Mouse (Mus musculus) G1E (cell line): Measurements from ENCODE around the gene Procr. TPM values are rescaled to one million over a fixed set of nuclear protein-coding genes. Genes with fewer than 3 reads are reported as not detected.

ENCODE experiments used
- ATAC-seq: 2 replicates; pipeline ENCODE4 v1.8.0; 2016; ENCODE audit warnings: mild to moderate bottlenecking; ENCODE audit not compliant: insufficient number of reproducible peaks, poor library complexity, low FRiP score, severe bottlenecking; ENCODE audit errors: extremely low read depth
- DNase-seq: peaks from one replicate; pipeline ENCODE4 v3.0.0; 2012; ENCODE audit warnings: low spot score
- H3K27me3 ChIP-seq: 2 replicates; pipeline ENCODE4 v1.6.1; 2012; ENCODE audit warnings: mild to moderate bottlenecking, low read length, inconsistent platforms; ENCODE audit not compliant: insufficient read depth
- H3K36me3 ChIP-seq: replicated peaks from 2 replicates; pipeline ENCODE3; 2012; ENCODE audit warnings: mild to moderate bottlenecking, inconsistent platforms
- H3K4me1 ChIP-seq: 2 replicates; pipeline ENCODE4 v1.6.1; 2012; ENCODE audit warnings: low read depth, low read length, inconsistent platforms, mixed read lengths; ENCODE audit not compliant: insufficient read depth
- H3K4me3 ChIP-seq: 2 replicates; pipeline ENCODE4 v1.5.1; 2012; ENCODE audit warnings: low read depth, mild to moderate bottlenecking, inconsistent platforms, low read length, moderate library complexity, mixed read lengths
- H3K9me3 ChIP-seq: replicated peaks from 2 replicates; pipeline ENCODE4 v1.6.1; 2012; ENCODE audit warnings: inconsistent platforms
- CTCF ChIP-seq: IDR thresholded peaks from 2 replicates; pipeline ENCODE4 v1.5.1; 2012; ENCODE audit warnings: low read depth, low read length, inconsistent platforms, mixed read lengths
- GATA1 ChIP-seq: IDR thresholded peaks from 2 replicates; pipeline ENCODE4 v1.6.1; 2012; ENCODE audit warnings: borderline replicate concordance, low read length, inconsistent platforms, mixed read lengths
- GATA2 ChIP-seq: IDR thresholded peaks from 2 replicates; pipeline ENCODE4 v1.6.1; 2012; ENCODE audit warnings: low read depth, low read length, inconsistent platforms, borderline replicate concordance
- POLR2AphosphoS5 ChIP-seq: IDR thresholded peaks from 2 replicates; pipeline ENCODE4 v1.6.1; 2012; ENCODE audit warnings: low read depth, low read length, inconsistent platforms; ENCODE audit not compliant: insufficient replicate concordance
- TAL1 ChIP-seq: conservative IDR thresholded peaks from 2 replicates; pipeline ENCODE4 v1.6.1; 2012; ENCODE audit warnings: low read depth, low read length, inconsistent platforms, mixed read lengths
- polyA plus RNA-seq: library from polyadenylated mRNA; stranded (reverse); fragments of >175 nt; gene quantifications from 2 replicates; pipeline ENCODE4 v1.2.3, GENCODE M21; 2012
- total RNA-seq, 2 experiments: library from RNA; stranded (forward) in 1 of 2; stranded (reverse) in 1 of 2; fragments of 200-1000 nt in 1 of 2; fragments of >200 nt in 1 of 2; fragmentation: Nextera tagmentation in 1 of 2; gene quantifications; 2 replicates each; pipeline ENCODE4 v1.2.3; 2014 to 2017

Procr gene
- total and polyA plus RNA-seq, 3 experiments = 0.15 to 1.5 TPM; not detected in 1

GRCm38 (mm10) chr2:155804053-155804452 is 53.1 kb downstream of the Procr start:
- Histone ChIP-seq H3K4me3 (no peak overlapping the region), H3K27me3 (peaks cover 58% of the 10 kb centered on the region), H3K4me1 (no peaks in the 10 kb centered on the region; the same call in 1 of the 2 replicates), H3K9me3 (no peaks in the 10 kb centered on the region), H3K36me3 (no peaks in the 10 kb centered on the region)
- no peak for ATAC-seq
- no peak for DNase-seq
- TF ChIP-seq GATA2 (no peak), CTCF (no peak), POLR2AphosphoS5 (no peak), GATA1 (no peak), TAL1 (no peak)

Other genes with a start within 250 kb of the Procr start
- gene Acss2, start 233.2 kb upstream of the Procr start, total RNA-seq (2014; fragmentation: Nextera tagmentation) = 56.9 and 66.9 TPM in 2 replicates
- 69.8 and 78.6 TPM in 2 replicates for gene Acss2, start 233.2 kb upstream of the Procr start, total RNA-seq (2017)
- 32.9 and 42.0 TPM in 2 replicates for gene Acss2, start 233.2 kb upstream of the Procr start, polyA plus RNA-seq
- gene Ggt7, start 232.9 kb upstream of the Procr start, total RNA-seq (2014; fragmentation: Nextera tagmentation) = not detected in 2 replicates
- not detected in 2 replicates for gene Ggt7, start 232.9 kb upstream of the Procr start, total RNA-seq (2017)
- not detected in 2 replicates for gene Ggt7, start 232.9 kb upstream of the Procr start, polyA plus RNA-seq
- gene Gss, start 158.3 kb upstream of the Procr start, total RNA-seq (2014; fragmentation: Nextera tagmentation) = 7.3 and 10.6 TPM in 2 replicates
- 22.0 and 25.7 TPM in 2 replicates for gene Gss, start 158.3 kb upstream of the Procr start, total RNA-seq (2017)
- gene Gss, start 158.3 kb upstream of the Procr start, polyA plus RNA-seq = 14.6 and 16.5 TPM in 2 replicates
- 2.3 and 2.4 TPM in 2 replicates for gene Myh7b, start 139.9 kb upstream of the Procr start, total RNA-seq (2014; fragmentation: Nextera tagmentation)
- 1.4 and 1.7 TPM in 2 replicates for gene Myh7b, start 139.9 kb upstream of the Procr start, total RNA-seq (2017)
- 8.3 and 11.1 TPM in 2 replicates for gene Myh7b, start 139.9 kb upstream of the Procr start, polyA plus RNA-seq
- 104 and 110 TPM in 2 replicates for gene Trpc4ap, start 58.7 kb upstream of the Procr start, total RNA-seq (2014; fragmentation: Nextera tagmentation)
- gene Trpc4ap, start 58.7 kb upstream of the Procr start, total RNA-seq (2017) = 57.4 and 60.9 TPM in 2 replicates
- 80.5 and 82.2 TPM in 2 replicates for gene Trpc4ap, start 58.7 kb upstream of the Procr start, polyA plus RNA-seq
- gene Edem2, start 21.6 kb upstream of the Procr start, total RNA-seq (2014; fragmentation: Nextera tagmentation) = 36.9 and 42.3 TPM in 2 replicates
- 33.8 and 36.8 TPM in 2 replicates for gene Edem2, start 21.6 kb upstream of the Procr start, total RNA-seq (2017)
- gene Edem2, start 21.6 kb upstream of the Procr start, polyA plus RNA-seq = 38.3 and 48.3 TPM in 2 replicates
- not detected in 2 replicates for gene Gm17581, start 15.3 kb upstream of the Procr start, total RNA-seq (2014; fragmentation: Nextera tagmentation)
- not detected in 2 replicates for gene Gm17581, start 15.3 kb upstream of the Procr start, total RNA-seq (2017)
- not detected in 2 replicates for gene Gm17581, start 15.3 kb upstream of the Procr start, polyA plus RNA-seq
- not detected in 2 replicates for gene Mmp24, start 24.2 kb downstream of the Procr start, total RNA-seq (2014; fragmentation: Nextera tagmentation)
- 0.05 and 0.12 TPM in 2 replicates for gene Mmp24, start 24.2 kb downstream of the Procr start, total RNA-seq (2017)
- gene Mmp24, start 24.2 kb downstream of the Procr start, polyA plus RNA-seq = not detected in 2 replicates
- gene BC029722, start 68.3 kb downstream of the Procr start, total RNA-seq (2014; fragmentation: Nextera tagmentation) = 9.2 and 12.8 TPM in 2 replicates
- gene BC029722, start 68.3 kb downstream of the Procr start, total RNA-seq (2017) = 19.0 and 20.4 TPM in 2 replicates
- 36.3 and 45.0 TPM in 2 replicates for gene BC029722, start 68.3 kb downstream of the Procr start, polyA plus RNA-seq
- gene Eif6, start 75.8 kb downstream of the Procr start, total RNA-seq (2014; fragmentation: Nextera tagmentation) = 261 and 324 TPM in 2 replicates
- gene Eif6, start 75.8 kb downstream of the Procr start, total RNA-seq (2017) = 91.5 and 148 TPM in 2 replicates
- gene Eif6, start 75.8 kb downstream of the Procr start, polyA plus RNA-seq = 251 and 369 TPM in 2 replicates
- not detected in 2 replicates for gene Fam83c, start 83.7 kb downstream of the Procr start, total RNA-seq (2014; fragmentation: Nextera tagmentation)
- gene Fam83c, start 83.7 kb downstream of the Procr start, total RNA-seq (2017) = 0.22 TPM in 1 of 2 replicates, not detected in the other
- gene Fam83c, start 83.7 kb downstream of the Procr start, polyA plus RNA-seq = not detected in 2 replicates
- 27.8 and 29.9 TPM in 2 replicates for gene Uqcc1, start 179.2 kb downstream of the Procr start, total RNA-seq (2014; fragmentation: Nextera tagmentation)
- gene Uqcc1, start 179.2 kb downstream of the Procr start, total RNA-seq (2017) = 35.8 and 39.1 TPM in 2 replicates
- gene Uqcc1, start 179.2 kb downstream of the Procr start, polyA plus RNA-seq = 4.2 TPM in 2 replicates
- 0.60 TPM in 1 of 2 replicates, not detected in the other for gene Gm15557, start 189.6 kb downstream of the Procr start, total RNA-seq (2014; fragmentation: Nextera tagmentation)
- 0.11 TPM in 1 of 2 replicates, not detected in the other for gene Gm15557, start 189.6 kb downstream of the Procr start, total RNA-seq (2017)
- 0.05 and 0.06 TPM in 2 replicates for gene Gm15557, start 189.6 kb downstream of the Procr start, polyA plus RNA-seq
- gene Gdf5, start 194.2 kb downstream of the Procr start, total RNA-seq (2014; fragmentation: Nextera tagmentation) = 2.2 TPM in 1 of 2 replicates, not detected in the other
- 0.06 and 0.11 TPM in 2 replicates for gene Gdf5, start 194.2 kb downstream of the Procr start, total RNA-seq (2017)
- gene Gdf5, start 194.2 kb downstream of the Procr start, polyA plus RNA-seq = not detected in 2 replicates
- 11.6 and 12.3 TPM in 2 replicates for gene Cep250, start 205.3 kb downstream of the Procr start, total RNA-seq (2014; fragmentation: Nextera tagmentation)
- gene Cep250, start 205.3 kb downstream of the Procr start, total RNA-seq (2017) = 49.2 and 54.7 TPM in 2 replicates
- gene Cep250, start 205.3 kb downstream of the Procr start, polyA plus RNA-seq = 17.3 and 19.9 TPM in 2 replicates